25 mouse cellular contexts compared by ENCODE assay signal in genomic region chr12:68333796-68334195, GRCm38 (mm10).
"Had no signal": no experiment of that assay in that cellular context is flagged by ENCODE, and none has a peak within 500 bp of the region (broad histone marks: within the 10 kb centered on the region; RNA-seq: fewer than 3 reads in every experiment).

No protein-coding gene starts in this region.

- DNase-seq: gastrocnemius, postnatal 14 days; gastrocnemius, postnatal 36 days; heart, adult 11 months; heart, adult 2 months; heart, postnatal 14 days; heart, postnatal 36 days; kidney, adult 18-20 months; kidney, adult 8-10 months; kidney, postnatal 10 days; kidney, postnatal 25 days; kidney, postnatal 4 days; layer of hippocampus, postnatal 36 days; left cerebral cortex, postnatal 4 days had no signal

- H3K9me3 ChIP-seq: heart, embryonic 13.5 days; heart, embryonic 15.5 days; hindbrain, embryonic 15.5 days; limb, embryonic 13.5 days; limb, embryonic 15.5 days; liver, embryonic 12.5 days had no signal

- H3K4me1 ChIP-seq: heart, embryonic 13.5 days; heart, embryonic 15.5 days; hindbrain, embryonic 13.5 days; hindbrain, embryonic 15.5 days; limb, embryonic 13.5 days; limb, embryonic 15.5 days; liver, embryonic 12.5 days had no signal

- H3K4me2 ChIP-seq: heart, embryonic 11.5 days; heart, embryonic 13.5 days; heart, embryonic 15.5 days; hindbrain, embryonic 13.5 days; hindbrain, embryonic 15.5 days; limb, embryonic 13.5 days; limb, embryonic 15.5 days; liver, embryonic 12.5 days had no signal

- H3K36me3 ChIP-seq: heart, embryonic 13.5 days; heart, embryonic 15.5 days; hindbrain, embryonic 13.5 days; hindbrain, embryonic 15.5 days; limb, embryonic 13.5 days; limb, embryonic 15.5 days; liver, embryonic 12.5 days had no signal

- ATAC-seq: hindbrain, postnatal 0 days; intestine, postnatal 0 days; liver, embryonic 12.5 days had no signal

- H3K9ac ChIP-seq: heart, embryonic 13.5 days; heart, embryonic 15.5 days; hindbrain, embryonic 13.5 days; hindbrain, embryonic 15.5 days; limb, embryonic 13.5 days; limb, embryonic 15.5 days; liver, embryonic 12.5 days; liver, embryonic 14.5 days had no signal

- H3K27ac ChIP-seq: heart, adult 2 months; heart, embryonic 13.5 days; heart, embryonic 15.5 days; hindbrain, embryonic 13.5 days; hindbrain, embryonic 15.5 days; hindbrain, postnatal 0 days; layer of hippocampus, adult 2 months; limb, embryonic 13.5 days; limb, embryonic 15.5 days; liver, embryonic 12.5 days; liver, embryonic 14.5 days had no signal

- H3K27me3 ChIP-seq: heart, embryonic 13.5 days; heart, embryonic 15.5 days; hindbrain, embryonic 13.5 days; hindbrain, embryonic 15.5 days; limb, embryonic 13.5 days; limb, embryonic 15.5 days; liver, embryonic 12.5 days had no signal

- H3K4me3 ChIP-seq: heart, adult 2 months; heart, embryonic 13.5 days; heart, embryonic 15.5 days; hindbrain, embryonic 13.5 days; hindbrain, embryonic 15.5 days; layer of hippocampus, adult 2 months; limb, embryonic 13.5 days; limb, embryonic 15.5 days; liver, embryonic 12.5 days had no signal
